Mouse (Mus musculus) heart, postnatal 0 days (tissue): ENCODE measurements at regions not wholly inside any gene's neighbourhood (a gene's known extent, or its start where the extent isn't known, plus 50 kb on each side); places are given as distances from the start of the nearest gene placed in this dataset.

ENCODE experiments used
- CTCF ChIP-seq: IDR thresholded peaks from 2 replicates; pipeline ENCODE4 v1.5.1; 2016; ENCODE audit warnings: antibody characterized with exemption, control low read depth, low read depth
- EP300 ChIP-seq: IDR thresholded peaks from 2 replicates; pipeline ENCODE4 v1.6.1; 2016; ENCODE audit warnings: antibody characterized with exemption, low read depth

GRCm38 (mm10) chr1:137203512-137203911 is 243.3 kb upstream of the Nr5a2 start:
- TF ChIP-seq CTCF, result no peak
- no peak for TF ChIP-seq EP300
